Mouse (Mus musculus) urinary bladder, postnatal 25 days (tissue): Measurements from ENCODE around the gene Lmntd1.

Experiments used
- DNase-seq: peaks from one replicate; pipeline ENCODE4 v3.0.0; 2022; ENCODE audit warnings: low spot score

Gene Lmntd1

DNA sequence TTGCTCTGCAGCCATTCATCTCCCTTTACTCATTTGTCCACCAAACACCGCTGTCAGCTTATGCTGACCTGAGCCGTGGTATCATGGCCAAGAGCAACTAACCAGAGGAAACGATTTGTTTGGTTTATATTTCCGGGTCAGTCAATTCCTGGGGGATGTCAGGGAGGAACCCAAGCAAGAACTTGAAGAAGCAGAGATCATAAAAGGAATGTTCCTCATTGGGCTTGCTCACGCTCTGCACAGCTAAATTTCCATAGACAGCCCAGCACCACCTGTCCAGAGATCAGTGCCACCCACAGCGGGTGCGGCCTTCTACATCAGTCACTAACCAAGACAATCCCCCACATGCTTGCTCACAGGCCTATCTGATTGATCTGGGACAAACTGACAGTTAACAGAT lies at the start of gene Lmntd1:
TSS of gene Lmntd1 (minus strand) at position 101 of the 400 bp plus-strand sequence.
- DNase-seq, result no peak

DNA sequence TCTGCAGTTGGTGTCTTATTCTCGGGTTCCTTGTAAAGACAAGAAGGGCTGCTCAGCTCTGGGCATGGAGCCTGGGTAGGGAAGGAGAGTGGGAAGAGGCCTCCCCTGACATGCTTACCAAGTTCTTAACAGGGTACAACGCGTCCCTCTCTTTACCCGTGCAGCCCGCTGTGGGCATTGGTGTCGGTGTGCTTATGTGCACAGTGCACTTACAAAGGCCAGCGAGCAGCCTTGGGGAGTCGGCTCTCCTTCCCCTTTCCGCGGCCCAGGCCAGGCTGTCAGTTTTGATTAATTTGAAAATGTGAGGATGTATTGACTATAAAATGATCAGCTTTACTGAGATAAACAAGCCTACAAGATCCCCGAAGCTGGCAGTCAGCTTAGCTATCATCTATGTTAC lies 46.8 kb upstream of the Lmntd1 start:
- DNase-seq, result no peak

DNA sequence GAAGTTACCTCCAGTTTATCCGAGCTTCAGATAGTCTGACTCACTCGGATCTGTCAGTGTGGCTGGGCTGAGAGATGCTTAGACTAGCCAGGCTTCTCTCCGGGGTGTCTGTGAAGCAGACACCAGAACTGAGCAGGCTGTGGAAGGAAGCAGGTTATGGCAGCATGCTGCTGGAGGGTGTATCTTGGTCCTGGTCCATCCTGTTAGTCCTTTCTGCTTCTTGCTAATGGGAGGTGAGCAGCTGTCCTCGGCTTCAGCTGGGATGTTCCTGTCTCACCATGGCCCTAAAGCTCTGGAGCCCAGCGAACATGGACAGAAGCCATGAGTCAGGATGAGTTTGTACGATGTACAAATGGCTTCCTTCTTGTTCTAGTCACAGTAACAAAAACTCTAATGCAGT lies 45.0 kb upstream of the Lmntd1 start:
- DNase-seq, result no peak

GRCm38 (mm10) chr6:145656740-145657591 lies 42.8 kb upstream of the Lmntd1 start:
- no peak for DNase-seq

- DNase-seq, result no peak
Observed at GRCm38 (mm10) chr6:145655678-145656077, 41.6 kb upstream of the Lmntd1 start.

GRCm38 (mm10) chr6:145654062-145654836 lies 40.1 kb upstream of the Lmntd1 start:
- no peak for DNase-seq

- no peak for DNase-seq
Observed at GRCm38 (mm10) chr6:145653626-145654025, 39.5 kb upstream of the Lmntd1 start.

GRCm38 (mm10) chr6:145652986-145653385 lies 38.9 kb upstream of the Lmntd1 start:
- no peak for DNase-seq

DNA sequence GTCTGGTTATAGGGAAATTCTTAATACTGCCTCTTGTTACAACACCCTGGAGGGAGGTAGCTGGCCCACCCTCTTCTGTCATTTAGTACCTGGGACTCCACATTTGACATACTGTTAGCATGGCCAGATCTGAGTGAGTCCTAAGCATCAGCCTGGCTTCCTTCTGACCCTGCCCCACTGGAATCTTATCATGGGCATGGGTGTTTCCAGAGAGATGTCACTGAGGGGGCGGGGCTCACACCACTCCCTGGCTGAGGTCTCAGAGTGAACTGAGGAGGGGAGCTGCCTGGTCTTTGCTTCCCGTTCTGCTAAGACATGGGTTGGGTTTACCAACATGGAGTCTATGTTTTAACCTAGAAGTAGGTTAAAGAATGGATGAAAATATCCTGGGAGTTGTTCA lies 37.9 kb upstream of the Lmntd1 start:
- DNase-seq, result no peak

- DNase-seq, result no peak
Observed at GRCm38 (mm10) chr6:145640971-145641506, 26.9 kb upstream of the Lmntd1 start.

- DNase-seq, result no peak
Observed at GRCm38 (mm10) chr6:145638248-145638647, 24.1 kb upstream of the Lmntd1 start.

DNA sequence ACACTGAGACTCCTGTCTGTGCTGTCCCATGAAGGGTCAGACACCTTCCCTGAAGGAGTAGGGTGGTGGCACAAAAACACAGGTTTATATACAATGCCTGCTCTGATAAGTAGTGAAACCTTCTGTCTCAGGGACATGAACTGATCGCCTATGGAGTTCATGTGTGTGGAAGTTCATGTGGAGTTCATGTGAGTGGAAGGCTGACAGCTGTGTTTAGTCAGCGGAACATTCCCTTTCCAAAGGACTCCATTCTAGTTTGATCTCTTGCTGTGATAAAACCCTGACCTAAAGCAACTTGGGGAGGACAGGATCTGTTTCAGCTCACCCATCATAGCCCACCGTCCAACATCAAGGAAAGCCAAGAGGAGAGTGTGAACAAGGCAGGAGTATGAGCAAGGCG lies 22.6 kb upstream of the Lmntd1 start:
- no peak for DNase-seq

GRCm38 (mm10) chr6:145634454-145634853 lies 20.3 kb upstream of the Lmntd1 start:
- no peak for DNase-seq

GRCm38 (mm10) chr6:145630269-145630668 lies 16.1 kb upstream of the Lmntd1 start:
- no peak for DNase-seq

DNA sequence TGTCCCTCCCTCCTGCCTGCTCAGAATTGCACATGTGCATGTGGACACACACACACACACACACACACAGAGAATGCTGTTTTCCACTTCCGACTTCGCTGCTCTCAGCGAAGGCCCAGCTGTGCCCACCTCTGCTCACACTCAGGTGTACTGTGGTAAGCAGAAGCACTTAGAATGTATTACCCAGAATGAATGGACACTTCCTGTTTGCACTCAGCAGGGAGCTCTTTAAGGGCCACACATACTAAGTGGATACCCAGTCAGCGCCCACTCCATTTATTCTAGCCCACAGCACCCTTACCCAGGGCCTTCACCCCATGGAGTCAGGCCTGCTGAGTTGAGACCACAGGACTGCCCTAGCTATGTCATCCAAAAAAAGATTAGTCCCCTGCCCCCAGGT lies 9.0 kb upstream of the Lmntd1 start:
- no peak for DNase-seq

DNA sequence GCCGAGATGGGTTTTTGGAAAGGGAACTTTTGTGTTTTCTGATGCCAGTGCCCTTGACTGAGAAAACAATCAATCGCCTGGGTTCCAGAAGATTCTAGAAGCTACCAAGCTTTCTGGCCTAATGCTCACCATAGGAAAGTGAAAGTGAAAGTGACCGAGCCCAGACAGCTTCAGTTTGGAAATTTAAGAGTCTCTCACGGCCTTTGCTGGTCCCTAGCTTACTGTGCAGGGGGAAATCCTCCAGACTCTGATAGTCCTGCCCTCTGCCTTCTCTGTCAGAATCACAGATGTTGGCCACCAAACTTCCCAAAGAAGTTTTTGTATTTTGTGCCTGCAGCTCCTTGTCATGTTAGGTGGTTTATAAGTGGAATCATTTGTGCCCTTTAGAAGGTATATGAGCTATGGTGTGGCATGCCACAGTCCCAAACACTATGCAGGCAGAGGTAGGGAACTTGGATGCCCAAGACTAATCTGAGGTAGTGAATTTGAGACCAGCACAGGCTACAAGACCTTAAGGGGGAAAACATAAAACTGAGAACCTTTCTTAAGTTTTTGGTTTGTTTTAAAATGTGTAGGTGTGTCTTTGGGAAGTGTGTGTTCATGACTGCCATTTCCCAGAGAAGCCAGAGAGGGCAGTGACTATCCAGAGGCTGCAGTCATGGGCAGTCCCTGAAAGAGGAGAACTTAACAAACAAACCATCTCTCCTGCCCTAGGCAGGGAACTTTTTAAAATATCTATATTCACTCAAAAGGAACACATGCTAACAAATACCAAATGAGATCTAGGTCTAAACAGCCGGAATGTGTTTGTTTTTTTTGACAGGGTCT lies 2.5 kb upstream of the Lmntd1 start:
- no peak for DNase-seq

DNA sequence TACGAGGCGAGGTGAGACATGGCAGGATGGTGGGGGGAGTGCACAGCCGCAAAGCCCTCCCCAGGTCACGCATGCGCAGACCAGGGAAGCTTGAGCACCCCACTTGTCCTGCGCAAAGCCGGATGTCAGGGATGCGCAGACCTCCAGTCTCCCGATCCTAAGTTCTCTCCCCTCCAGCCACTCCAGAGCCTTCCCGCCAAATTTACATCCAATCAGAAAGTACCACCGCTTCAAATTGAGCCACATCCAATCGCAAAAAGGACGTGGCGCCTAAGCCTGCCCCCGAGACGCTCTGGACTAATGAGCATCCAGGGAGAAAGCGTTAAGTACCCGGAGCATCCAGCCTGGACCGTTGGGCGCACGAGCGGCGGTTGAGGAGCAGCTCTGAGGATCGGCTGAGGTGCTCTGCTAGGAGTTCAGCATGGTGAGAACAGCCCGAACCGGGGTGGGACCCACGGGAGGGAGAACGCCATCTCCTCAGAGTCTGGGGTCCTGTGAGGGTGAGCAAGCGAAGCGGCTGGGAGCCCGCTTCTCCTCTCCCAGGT lies 1.6 kb upstream of the Lmntd1 start, which contains the start of gene Tuba3b:
TSS of gene Tuba3b (plus strand) at position 92 of the 545 bp plus-strand sequence.
- no peak for DNase-seq

DNA sequence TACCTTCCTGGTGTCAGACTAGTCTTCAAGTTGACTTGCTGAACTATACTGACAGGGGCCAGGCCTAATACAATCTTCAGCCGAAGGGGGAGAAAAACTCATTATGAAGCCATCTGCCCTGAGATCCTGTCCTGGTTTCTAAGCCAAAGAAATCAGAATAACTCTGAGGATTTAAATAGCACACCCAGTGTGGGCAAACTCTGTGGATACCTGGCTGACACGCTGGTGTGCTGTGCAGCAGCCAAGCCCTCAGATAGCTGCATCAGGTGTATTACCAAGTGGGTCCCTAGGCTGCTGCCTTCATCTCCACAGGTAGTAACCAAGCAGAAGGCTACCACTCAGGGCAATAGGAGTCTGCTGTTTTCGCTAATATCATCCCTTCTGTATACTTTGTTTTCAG lies 1.5 kb downstream of the Lmntd1 start:
- no peak for DNase-seq

- DNase-seq, result no peak
Observed at GRCm38 (mm10) chr6:145610901-145611300, 3.2 kb downstream of the Lmntd1 start.

DNA sequence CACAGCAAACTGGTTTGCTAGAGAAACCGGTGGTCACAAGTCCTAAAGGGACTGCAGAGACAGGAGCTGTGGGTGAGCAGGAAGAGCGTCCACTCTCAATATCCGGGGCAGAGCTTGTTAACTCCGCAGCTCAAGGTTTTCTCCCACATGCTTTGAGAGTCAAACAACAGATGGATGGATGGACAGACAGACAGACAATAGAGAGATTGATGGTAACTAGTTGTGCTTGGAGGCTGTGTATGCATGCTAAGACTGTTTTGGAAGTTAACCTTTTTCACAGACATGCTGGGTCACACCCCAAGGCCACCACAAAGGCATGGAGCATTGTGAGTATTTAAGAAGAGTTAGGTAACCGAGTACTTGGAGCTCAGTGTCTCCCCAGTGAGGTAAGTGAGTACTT lies 5.4 kb downstream of the Lmntd1 start:
- DNase-seq, result no peak

DNA sequence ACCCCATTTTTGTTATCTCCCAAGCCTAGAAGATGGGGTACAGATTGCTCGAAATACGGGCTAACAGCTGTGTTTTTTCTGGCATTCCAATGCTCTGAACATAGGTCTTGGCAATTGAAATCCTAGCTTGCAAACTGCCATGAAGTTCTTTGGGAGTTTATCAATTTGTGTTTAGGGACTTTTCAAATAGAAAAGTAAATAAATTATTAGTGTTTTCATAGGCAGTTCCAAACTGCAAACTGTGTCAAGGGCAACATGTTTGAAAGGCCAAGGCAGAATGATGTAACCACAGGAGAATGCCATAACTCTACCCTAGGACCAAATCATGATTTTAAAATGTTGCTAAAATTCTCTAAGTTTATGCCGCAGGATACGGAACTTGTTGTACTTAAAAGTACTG lies 6.4 kb downstream of the Lmntd1 start:
- no peak for DNase-seq

DNA sequence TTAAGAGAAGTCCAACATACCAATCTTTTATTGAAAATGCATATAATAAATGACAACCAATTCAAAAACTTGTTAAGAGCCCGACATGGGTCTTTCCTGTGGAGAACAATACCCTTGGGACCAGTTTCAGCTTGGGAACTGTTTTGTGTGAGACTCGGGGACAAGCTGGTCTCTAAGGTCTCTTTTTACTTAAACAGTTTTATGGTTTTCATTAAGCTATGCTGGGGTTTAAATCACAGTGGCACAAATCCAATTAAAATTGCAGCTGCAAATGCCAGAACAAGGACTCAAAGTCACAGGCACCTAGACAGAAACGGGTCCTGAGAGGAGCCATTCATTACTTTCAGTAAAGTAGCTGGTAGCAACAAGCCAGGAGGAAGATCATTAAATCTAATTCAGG lies 8.9 kb downstream of the Lmntd1 start:
- DNase-seq, result no peak
